Mouse (Mus musculus) regulatory T cell (primary cell): Measurements from ENCODE around the gene Podn.

Experiments
- in situ Hi-C: fragments of 300-600 bp; cut with MboI, MseI; formaldehyde crosslinking; loops from one replicate; pipeline ENCODE4 v1.15.1; 2025; ENCODE audit warnings: high pct_unique_total_duplicates

Gene Podn

DNA sequence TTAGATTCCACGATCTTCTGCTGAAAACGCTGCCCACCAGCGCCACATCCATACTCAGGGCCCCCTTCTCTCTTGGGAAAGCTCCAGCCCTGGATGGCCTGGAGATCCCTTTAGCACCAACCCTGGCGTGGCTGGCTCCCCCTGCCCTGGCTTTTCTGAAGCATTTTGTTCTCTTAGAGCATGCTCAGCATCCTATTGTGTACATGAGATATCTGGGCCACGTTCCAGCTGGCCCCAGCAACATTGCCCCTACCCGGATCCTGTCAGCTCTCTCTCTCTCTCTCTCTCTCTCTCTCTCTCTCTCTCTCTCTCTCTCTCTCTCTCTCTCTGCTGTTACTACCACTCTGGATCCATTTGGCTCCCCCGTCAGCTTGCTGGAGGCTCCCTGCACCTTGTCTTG, 90.9 kb downstream of the Podn start:
- in situ Hi-C loops, result no loop called here

DNA sequence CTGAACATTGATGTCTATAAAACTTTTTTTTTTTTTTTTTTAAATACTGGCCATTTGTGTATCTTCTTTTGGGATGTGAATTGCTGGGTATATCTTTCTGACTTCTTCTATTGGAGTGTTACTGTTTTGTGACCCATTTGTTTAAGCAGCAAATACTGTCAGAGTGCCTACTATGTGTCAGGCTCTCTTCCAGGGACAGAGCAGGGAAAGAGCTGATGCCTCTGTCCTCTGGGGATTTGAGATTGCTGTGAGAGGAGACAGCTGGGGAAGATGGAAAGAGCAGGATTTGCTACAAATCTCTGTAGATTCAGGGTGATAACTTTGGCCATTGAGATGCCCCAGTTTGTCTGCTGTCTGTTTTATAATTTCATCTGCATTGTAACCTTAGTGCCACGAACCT, 96.9 kb downstream of the Podn start:
- in situ Hi-C loops, result no loop called here

DNA sequence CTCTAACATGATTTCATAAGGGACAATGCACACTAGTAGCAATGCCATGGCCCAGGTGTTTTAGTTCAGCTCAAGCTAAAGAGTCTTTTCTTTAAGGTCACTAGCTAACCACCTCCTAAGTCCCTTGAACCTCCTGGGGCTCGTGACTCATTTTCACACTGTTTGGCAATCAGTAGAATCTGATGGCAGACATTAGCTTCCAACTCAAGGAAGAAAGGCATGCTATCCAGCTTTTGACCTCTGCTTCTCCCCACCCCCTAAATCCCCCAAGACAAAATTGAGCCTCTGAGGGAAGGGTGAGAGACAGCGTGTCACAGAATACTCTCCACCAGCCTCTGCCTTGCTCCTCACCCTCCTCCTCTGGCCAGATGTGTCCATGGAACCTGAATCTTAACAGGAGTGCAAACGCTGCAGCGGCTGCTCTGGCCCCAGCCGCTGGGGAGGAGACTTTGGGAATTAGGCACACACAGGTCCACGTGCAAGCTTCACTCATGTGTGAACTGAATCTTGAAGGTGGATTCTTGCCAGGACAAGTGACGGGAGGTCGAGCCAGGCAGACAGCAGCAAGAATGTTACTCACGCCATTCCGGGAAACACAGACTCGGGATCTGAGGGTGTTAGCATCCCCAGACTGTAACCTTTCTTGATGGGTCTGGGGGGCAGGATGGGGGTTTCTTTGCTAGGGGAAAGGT, 97.5 kb downstream of the Podn start:
- in situ Hi-C loops, result no loop called here

DNA sequence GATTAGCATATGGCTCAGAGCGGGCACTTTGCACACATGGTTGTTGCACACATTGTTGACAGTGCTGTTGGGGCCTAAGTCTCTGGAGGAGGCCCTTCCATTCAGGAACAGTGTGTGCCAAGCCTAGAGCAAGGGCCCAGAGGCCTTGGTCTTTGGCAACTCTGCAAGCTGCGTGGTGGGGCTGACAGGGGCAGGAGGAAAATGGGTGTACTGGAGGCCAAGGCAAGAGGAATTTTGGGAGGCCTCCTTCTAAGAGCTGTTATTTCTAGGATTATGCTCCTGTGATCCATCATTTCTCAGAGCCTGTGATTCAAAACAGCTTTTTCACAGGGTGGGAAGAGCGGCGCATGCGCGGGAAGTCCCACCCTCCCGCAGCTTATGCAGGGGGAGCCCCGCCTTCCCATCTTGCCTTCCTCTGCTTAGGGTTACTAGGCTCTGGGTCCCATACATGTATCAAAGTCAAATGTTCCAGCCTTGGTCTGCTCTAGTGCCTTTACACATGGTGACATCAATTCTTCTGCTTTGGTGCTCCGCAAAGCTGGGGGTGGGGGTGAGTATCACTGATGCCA, 99.7 kb downstream of the Podn start:
- in situ Hi-C loops, result no loop called here

DNA sequence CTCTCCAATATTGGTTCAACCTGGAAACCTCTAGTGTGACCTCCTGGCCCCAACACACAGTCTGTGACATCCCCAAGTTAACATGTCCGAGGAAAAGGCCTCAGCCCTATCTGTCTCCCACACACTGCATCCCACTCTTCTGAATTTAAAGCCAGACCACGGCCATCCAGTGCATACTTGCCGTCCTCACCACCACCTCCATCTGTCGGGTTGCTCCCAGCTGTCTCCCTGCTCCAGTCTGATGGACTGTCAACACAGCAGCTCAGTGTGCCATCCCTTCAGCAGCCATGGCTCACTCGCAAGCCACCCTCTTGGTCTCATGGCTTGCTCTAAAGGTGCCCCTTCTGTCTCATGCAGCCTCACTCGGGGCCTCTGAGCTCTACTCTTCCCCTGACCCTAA, 100.5 kb downstream of the Podn start:
- in situ Hi-C loops, result no loop called here

DNA sequence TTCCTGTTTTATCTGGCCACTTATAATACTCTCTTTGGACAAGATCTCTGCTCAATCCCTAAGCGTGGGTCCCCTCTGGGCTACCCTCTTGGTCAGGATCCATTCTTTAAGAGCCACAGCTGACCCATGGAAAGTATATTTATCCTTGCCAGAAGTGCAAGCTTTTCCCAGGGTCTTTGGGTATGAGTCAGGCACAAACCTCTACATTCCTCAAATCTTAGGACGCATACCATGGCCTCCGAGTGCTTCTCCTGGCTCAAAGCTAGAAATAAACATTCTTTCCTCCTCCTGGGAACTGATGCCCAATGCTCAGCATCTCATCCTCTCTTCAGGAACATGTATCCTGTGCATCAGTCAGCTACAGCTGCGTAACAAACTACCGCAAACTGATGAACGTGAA, 101.2 kb downstream of the Podn start:
- in situ Hi-C loops, result no loop called here

DNA sequence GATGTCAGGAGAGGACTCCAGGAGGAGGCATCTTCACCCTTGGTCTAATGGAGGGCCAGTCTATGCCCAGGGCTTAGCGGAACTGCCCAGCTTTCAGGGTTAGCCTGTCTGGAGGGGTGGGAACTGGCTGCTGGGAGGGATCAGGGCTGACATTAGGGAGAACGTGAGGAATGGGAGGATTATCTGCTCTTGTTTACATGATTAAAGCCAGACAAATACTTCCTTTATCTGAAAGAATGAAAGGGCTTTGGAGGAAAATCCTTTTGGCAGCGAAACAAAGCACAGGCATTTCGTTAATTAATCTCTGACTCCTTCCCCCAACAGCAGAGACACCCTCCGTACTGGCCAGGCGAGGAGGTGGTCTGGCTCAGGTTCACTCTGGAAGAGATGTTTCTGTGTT, 104.4 kb downstream of the Podn start:
- in situ Hi-C loops, result no loop called here

DNA sequence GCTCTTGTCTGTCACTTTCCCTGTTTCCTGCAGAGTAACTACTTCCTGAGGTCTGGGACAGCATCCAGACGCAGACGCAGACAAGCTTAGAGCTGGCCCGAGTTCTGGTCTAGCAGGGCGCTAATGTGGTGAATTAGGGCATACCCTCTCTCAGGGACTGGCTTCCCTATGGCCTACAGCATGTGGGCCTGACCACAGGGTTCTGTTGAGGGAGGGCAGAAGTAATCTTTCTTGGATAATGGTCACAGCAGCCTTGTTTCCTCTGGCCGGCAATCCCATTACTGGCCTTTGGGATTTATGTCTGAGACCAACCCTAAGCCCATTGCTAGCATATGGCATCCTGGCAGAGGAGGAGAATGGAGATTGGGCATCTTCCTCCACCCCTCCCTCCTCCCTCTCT, 105.4 kb downstream of the Podn start:
- in situ Hi-C loops, result no loop called here

DNA sequence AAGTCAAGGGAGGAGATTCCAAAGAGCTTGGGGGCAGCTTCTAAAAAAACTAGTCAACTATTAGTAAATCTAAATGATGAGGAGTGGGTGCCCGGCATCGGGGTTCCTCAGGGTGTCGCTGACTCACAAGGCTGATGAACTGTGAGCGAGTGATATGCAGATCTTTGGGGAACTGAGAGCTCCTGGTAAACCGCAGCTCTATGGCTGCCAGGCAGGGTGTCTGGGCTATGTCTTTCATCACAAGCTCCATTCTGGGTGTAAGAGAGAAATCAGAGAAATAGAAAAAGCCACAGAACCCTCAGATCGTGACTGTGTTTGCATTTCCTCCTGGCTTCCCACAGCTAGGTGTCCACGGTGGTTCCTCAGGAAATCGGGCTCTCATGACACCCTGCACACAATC, 107.3 kb downstream of the Podn start:
- in situ Hi-C loops, result no loop called here

DNA sequence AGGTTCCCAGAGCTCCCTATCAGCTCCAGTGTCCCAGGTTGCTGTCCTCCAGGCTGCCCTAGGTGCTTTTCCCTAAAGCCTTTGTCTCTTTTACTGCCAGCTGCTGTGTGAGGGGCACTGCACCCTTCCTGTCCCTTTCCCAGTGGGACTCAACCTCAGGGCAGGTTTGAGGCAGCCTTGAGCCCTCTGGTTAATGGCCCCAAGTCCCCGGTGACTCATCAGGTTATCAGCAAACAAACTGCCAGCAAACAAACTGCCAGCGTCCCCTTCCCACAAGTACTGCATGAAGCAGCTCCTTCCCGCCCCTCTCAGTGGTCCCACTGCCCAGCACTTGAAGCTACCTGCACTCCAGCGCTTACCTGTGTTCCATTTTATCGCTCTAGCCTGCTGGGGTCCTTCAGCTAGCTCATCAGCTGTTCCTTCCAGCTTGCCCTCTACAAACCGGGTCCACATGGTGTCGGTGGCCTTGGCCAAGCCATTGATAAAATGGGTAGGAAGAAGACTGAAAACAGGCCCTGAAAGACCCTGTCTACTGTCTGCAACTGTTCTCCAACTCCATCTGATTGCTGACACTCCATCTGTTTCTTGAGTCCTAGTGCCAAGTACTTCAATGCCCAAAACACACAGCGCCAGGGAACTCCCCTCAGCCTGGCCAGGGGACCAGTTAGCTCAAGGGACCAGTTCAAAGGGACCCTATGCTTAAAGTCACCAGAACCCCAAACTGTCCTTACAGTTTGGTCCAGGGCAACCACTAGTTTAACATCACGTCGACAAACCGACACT, 109.7 kb downstream of the Podn start:
- in situ Hi-C loops, result no loop called here

DNA sequence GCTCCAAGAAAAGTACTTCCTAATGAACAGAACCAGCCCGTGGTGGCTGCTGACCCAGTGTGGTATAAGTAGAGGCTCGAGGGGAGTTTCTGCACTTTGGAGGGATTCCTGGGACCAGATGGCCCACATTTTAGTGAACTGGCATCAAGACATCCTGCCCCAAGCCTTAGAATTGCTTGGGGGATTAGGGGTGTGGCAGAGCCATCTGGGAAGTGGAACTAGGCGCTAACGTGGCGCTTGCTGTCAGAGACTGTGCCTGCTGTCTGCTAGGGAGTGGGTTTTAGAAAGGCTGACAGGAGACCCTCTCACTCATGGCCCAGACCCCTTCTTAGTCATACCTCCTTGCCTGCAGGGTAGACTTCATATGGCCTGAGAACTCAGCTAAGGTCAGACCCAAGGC, 110.4 kb downstream of the Podn start:
- in situ Hi-C loops, result no loop called here

DNA sequence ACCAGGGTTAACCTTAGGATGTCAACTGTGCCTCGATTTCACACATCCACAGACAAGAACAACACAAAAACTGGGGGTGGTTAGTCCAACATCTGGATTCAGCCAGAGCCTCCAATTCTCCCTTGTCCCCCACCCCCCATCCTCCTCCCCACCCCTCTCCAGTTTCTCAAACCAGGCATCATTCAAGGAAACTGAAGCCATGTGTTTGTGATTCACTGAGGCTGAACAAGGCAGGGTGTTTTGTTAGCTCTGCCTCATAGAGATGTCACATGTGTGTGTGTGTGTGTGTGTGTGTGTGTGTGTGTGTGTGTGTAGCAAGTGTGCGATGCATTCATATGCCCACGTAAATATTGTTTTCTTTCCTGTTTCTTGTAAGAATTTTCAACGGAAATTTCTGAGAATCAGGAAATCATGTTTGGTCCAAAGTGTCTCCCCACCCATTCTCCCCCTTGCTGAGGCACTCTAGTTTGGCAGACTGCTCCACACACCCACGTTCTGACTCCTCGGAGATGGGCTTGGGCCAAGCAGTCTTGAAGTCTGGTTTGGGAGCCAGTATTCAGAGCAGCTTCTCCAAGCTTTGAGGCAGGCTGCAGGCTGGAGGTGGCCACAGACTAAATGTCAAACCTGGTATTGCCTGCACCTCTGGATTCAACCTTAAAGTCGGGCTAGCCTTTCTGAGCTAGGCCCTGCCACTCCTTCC, 111.8 kb downstream of the Podn start:
- in situ Hi-C loops, result no loop called here

DNA sequence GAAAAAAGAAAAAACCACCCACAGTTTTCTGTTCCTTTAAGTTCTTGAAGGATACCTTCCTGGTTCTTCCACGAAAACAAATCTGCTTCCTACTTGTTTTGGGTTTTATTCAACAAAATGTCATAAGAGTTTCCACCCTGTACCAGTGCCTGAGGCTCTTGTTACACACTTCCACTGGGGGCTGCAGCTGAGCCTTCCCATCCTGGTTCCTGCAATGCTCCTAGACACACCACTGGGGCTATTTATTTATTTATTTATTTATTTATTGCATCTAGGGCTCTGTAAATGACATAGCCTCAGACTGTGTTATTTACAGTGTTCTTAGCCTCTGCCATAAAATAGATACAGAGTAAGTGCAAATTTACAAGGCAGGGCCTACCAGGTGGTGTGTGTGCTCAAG, 112.5 kb downstream of the Podn start:
- in situ Hi-C loops, result no loop called here

DNA sequence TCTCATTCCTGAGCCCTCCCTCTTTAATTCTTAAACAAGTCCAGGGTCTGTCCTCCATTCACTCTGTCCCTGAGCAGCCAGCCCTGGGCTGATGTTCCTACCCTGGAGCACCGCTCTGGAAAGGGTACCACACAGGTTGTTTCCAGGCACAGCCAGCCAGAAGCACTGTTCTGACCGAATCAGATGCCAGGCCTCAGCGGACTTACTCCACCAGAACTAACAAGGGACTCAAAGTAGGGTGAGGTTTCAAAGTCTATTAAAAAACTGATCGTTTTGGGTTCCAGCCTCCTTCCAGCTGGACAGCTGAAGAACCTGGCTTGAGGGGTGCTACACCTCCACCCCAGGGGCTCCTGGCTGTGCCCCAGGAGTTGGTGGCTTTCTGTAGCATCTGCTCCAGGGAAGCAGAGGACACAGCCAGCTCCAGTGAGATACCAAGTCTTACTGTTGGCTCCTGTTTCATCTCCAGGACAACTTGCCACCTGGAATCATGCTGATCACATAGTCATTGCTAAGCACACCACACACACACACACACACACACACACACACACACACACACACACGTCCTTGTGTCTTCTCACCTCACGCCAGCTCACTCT, 116.1 kb downstream of the Podn start:
- in situ Hi-C loops, result no loop called here

DNA sequence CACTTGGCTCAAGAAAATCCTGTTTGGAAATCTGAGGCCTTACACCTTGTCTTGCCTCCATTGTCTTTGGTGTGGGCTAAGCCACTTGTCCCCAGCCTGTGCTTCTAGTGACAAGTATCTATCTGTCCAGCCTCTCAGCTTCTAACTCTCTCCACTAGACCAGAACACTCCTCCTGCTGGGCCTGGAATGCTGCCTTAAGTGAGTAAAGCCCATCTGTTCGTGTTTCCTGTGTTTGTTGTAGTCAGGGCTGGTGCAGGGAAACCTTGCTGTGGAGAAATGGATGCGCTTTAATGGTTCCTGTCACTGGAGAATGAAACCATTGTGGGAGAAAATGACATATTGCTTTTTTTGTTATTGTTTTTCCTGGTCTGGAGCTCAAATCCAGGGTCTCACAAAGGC, 116.7 kb downstream of the Podn start:
- in situ Hi-C loops, result no loop called here

DNA sequence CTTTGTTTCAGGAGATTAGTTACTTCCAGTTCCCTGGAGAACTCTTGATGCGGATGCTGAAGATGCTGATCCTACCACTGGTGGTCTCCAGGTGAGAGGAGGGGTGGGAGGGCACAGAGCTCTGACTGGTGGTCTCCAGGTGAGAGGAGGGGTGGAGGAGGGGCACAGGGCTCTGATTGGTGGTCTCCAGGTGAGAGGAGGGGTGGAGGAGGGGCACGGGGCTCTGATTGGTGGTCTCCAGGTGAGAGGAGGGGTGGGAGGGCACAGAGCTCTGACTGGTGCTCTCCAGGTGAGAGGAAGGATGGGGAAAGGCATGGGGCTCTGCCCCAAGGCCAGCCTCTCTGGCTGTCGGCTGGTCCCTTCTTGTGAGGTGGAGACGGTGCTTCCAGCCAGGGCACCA, 118.7 kb downstream of the Podn start:
- in situ Hi-C loops, result no loop called here

DNA sequence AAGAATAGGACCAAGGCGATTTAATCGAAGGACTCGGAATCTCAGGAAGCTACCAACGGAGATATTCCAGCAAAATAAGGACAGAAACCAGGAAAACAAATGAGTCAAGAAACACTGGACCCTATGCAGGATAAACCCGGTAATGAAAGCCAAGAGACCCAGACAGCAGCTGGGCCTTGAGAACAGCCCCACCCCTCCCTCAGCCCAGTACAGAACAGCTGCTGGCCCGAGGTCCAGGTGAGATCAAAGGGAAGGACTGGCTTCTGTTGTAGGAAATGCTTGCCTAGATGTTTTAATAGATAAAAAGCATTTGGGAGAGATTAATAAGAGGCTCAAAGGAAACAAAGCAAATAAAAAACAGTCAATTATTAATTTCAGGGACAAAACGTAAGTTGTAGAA, 121.2 kb downstream of the Podn start:
- in situ Hi-C loops, result no loop called here

DNA sequence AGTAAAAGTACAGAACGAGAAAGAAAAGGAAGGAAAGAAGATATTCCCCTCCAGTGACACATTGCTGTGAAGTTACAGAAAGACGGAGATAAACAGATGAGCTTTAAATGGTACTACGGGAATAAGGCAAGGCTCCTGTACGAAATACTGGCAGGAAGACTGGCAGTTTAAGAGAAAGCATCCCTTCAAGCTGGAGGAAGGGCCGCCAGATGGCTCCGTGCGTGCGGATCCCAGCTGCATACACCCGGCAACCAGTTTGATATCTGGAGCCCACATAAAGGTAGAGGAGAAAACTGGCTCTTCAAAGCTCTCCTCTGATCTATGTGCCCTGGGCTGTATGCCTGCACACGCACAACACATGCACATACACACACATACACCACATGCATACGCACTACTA, 121.7 kb downstream of the Podn start:
- in situ Hi-C loops, result no loop called here

DNA sequence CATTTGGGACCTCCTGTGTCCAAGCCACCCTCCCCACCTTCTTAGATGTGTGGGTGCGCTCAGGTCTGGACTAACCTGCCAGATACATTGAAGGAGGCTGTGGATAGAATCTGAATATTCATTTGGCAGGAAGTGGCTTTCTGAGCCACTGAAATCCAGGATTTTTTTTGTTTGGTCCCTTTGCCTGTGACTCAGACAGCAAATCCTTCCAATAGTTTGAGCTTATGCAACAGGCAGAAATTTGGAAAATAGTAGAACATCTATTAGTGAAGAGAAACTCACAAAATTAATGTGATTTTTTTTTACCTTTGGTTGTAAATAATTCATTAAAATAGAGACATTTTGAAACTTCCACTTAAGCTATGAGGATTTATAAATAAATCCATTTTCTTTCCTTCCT, 125.1 kb downstream of the Podn start:
- in situ Hi-C loops, result no loop called here

DNA sequence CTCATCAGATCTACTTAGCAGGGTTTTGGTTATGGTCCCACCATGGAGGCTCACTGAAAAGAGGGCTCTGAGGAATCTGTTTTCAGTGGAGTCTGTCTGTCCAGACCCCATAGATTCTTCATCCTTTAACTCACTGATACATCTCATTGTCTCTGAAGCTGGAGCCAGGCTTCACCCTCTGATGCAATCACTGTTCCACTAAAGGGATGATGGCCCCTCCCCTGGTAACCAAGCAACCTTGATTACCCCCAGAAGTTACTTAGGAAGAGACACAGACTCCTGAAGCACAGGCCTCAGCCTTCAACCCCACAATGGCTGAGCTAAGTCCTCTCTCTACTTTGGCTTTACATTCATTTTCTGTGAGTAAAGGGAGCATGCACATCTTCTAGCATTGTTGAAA, 126.5 kb downstream of the Podn start:
- in situ Hi-C loops, result no loop called here

DNA sequence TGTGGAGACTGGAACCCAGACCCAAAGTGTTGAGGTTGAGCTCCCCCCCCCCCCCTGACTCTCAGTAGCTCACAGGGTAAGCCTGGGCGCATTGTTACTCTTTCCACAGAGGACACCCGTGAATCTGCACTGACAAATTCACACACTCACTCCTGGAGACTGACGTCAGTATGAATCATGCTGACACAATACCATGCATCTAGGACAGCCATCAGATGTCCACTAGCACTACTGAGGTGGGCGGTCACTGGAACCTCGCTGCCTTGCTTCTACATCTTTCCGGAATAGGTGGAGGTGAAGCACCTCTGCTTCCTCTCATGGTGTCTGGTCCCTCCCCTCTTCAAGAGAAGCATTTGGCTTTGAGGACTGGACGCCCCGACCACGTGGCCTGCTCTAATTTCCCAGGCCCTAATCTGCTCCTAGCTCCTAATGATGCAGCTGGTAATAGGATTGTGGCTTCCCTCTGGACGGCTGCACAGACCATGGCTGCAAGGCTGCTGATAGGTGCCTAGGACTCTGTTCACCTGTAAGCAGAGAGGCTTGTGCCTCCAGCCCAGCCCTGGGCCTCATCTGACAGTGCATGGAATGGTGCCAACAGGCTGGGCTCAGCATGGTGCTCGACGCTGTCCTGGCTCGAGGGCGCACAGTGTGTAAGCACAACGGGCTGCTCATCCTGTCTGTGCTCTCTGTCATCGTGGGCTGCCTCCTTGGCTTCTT, 128.1 kb downstream of the Podn start, which contains the start of gene Slc1a7:
Slc1a7 (plus strand) TSS at position 367 of the 717 bp plus-strand sequence.
- in situ Hi-C loops, result no loop called here
